Mouse (Mus musculus) lung, postnatal 25 days (tissue): Measurements from ENCODE around the gene Mpp4.
A peak's percentile ranks its signal among the peaks of the same experiment; 100 is the strongest.

Source experiments
- DNase-seq: peaks from one replicate; pipeline ENCODE4 v3.0.0; 2022; ENCODE audit warnings: low spot score

Gene Mpp4

DNA sequence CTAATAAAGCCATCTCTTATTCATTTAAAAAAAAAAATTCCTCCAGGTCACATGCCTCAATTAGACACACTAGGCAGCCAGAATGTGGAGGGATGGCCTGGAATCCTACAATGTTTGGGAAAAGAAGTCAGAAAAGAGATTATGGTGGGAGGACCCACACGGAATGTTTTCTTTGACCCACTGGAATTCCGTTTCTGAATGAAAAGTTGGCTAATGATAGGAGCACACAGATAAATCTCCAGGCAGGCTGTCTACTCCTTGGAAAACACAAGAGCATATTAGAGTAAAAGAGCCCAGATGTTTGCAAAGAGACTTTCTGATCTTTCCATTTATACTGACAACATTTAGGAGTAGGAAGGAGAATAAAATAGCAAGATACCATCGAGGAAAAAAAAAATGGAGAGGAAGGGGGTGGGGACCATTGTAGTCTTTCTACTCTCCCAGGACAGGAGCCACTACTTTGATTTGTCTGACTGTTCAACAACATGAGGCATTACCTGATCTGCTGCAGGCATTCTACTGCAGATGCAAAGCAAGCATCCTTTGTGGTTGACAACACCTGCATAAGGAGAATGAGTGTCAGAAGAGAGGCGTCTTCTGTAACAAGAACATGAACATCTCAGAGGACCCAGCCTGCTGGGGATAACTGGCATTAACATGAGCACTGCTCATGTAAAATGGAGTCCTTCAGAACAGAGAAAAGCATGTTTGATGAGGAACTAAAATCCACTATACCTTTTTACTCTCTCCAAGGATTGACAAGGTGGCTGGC lies 4.7 kb upstream of the Mpp4 start:
- peak; percentile 3 for DNase-seq

DNA sequence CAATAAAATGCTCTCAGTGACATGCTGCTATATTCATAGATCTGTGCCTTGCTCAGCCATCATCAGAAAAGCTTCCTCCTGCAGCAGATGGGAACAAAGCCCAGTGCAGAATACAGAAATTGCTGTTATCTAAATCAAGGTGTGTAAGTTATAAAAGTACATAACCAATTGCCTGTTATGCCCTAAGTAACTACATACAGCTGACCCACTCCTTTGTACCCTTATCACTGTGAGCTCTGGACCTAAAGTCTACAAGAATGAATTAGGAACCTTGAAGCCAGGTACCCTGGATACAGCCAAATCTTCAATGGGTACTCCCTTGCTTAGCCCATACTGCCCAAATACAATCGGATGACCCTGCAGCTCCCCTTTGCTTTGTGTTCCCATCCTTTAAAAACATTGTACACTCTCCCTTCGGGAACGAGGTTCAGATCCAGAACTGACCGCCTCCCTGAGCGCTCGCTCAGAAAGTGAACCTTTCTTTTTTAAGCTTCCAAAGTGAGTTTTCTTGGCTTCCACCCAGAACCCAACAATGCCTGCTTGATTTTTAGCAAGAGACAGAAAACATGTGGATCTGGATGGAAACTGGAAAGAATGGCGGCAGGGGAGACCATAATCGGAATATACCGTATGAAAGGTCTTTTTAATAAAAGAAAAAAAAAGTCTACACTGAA lies 3.2 kb upstream of the Mpp4 start:
- no peak for DNase-seq

DNA sequence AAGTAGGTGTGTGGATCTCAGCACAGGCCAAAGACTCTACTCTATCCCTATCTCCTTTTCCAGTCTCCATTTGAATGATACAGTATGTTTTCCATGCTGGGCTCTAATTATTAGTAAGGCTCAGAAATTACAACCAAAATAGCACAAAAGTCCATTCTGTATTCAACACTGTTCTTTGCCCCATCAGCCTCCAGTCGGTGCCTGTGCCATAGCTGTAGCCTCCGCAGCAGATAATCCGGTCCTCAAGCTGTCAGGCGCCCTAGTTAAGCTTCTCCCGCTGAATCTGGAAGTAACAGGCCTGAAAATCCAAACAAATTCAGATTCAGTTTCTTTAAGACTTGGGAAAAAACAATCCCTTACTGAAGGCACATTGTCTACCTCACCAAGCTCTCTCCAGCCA lies 729 bp upstream of the Mpp4 start:
- DNase-seq, result no peak

DNA sequence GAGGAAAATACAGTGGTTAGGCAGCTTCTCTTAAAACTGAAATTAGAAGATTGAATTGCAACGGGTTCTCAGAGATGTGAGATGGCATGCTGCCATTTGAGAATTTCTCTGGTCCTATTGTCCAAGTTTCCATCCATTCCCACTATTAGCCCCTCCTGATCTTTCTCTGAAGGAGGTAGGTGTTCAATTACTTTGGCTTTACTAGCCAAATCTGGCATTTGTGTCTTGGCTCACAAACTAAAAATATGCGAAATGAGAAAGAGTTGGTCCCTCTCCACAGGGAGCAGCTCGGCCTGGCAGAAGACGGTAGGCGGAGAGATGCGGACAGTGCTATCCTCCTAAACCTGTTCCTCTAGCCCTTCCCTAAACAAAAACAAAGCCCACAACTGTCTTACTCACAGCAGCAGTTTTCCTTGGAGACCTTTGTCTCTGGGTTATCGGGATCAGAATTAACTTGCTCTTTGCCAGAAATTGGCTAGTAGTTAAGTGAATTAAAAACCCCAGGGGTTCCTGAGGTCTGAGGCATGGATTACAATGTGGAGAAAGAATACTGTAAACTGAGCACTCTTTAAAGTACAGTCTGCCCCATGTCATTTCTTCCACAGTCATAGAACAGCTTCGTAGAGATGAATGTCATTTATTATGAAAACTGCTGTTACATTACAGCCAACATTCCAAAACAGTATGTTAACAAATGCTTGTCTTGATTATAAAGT lies 722 bp downstream of the Mpp4 start:
- DNase-seq, result no peak

DNA sequence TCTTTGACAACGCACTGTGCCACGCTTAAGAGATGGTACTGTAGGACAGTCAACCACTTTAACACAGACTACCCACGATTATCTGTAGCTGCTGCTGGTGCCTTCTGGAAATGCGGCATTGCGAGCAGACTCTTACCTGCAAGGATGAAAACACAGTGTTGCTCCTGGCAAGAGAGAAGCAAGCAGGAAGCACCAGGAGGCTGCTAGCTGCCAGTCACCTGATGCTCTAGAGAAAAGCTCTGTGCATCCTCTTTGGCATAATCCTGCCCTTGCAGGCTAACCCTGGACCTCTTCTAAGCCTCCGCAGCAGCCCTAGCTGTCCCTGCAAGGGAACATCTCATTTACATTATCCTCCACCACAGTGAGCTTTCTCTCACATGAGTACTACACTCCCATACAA lies 1.8 kb downstream of the Mpp4 start:
- DNase-seq, result no peak

DNA sequence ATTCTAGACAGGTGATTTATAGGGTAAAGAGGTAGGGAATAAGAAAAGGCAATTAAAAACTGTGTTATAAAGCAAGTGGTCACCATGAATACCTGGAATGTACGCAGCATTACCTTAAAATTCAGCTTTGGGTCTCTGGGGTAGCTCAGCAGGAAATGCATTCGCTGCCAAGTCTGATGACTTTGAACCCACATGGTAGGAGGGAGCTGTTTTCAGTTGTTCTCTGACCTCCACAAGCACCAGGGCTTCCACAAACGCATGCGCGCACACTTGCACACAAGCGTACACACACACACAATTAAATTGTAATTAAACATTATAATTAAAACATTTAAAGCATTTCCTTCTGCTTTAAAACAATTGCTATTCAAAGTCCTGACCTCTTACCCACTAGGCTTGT lies 2.3 kb downstream of the Mpp4 start:
- no peak for DNase-seq

DNA sequence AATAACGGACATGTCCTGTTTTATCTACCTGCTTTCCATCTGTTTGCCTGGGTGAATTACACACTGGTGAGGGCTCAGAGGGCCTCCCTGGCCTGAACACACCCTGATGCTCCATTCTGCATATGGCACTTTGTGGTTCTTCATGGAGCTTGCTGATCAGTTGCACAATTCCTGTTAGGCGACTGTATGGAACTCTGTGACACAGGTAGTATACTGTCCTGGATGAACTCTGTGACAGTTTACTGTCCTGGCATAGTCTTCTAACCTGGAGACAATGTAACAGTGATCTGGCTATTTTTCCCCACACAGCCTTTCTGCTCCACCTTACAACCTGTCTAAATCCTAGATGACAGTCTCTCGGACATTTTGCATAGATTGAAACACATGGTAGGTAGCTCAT lies 4.1 kb downstream of the Mpp4 start:
- DNase-seq, result no peak

DNA sequence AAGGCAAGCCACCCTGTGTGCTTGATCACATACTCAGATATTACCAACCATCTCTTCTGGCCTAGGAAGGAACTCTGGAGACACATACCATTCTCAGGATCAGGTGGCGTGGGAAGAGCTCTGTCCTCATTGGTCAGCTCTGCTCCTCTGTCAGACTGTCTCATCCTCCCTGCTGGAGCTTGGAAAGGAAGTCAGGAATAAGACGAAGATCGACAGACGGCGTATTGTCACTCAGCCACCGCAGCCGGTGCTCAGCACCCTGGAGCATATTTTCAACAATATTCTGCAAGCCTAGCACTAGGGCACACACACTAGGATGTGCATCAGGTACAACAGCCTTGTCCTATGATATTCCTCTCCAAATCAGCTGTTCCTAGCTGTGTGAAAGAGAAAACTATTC lies 4.7 kb downstream of the Mpp4 start:
- DNase-seq, result no peak

DNA sequence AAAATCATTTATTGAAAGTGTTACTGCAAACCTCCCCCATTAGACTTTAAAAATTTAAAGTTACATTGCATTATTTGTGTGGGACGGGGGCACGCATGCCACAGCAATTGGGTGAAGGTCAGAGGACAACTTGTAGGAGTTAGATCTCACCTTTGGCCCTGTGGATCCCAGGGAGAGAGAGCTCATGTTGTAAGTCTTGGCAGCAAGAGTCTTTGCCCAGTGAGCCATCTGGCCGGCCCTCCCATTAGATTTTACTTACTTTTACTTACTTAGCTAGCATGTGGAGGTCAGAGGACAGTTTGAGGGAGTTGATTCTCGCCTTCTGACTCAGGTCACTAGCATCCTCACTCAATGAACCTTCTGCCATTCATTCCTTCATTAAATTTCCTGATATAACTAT lies 5.3 kb downstream of the Mpp4 start:
- no peak for DNase-seq

DNA sequence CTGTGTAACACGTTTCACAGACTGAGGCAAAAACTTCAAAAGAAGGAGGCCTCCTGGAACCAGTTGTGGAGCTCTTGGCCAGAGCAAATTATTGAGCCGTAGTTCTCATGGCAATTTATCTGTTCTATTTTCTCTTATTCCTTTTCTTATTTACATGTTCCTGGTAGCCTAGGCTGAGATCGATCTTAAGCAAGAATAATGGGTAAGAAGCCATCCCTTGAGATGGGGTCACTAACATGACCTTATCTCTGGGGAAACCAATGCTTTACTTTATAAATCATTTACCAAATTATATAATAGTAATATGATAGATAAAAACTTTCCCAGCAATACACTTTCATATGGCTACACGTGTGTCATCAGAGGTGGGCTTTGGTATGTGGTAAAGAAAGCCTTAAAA lies 10.8 kb downstream of the Mpp4 start:
- DNase-seq, result no peak

DNA sequence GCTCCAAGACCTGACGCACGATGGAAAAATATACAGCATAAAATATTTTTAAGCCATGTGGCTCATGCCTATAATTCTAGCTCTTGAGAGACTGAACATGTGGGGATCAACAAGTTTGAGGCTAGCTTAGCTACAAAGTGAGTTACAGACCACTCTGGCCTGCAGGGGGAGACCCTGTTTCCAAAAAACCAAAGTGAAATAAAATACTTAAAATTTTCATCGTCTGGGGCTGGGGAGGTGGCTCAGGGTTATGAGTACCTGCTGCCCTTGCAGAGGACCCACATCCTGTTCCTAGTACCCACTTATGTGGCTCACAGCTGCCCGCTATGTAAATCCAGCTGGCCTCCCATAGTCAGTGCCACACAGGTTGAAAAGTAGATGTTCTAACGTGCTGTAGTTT lies 12.6 kb downstream of the Mpp4 start:
- DNase-seq, result no peak

DNA sequence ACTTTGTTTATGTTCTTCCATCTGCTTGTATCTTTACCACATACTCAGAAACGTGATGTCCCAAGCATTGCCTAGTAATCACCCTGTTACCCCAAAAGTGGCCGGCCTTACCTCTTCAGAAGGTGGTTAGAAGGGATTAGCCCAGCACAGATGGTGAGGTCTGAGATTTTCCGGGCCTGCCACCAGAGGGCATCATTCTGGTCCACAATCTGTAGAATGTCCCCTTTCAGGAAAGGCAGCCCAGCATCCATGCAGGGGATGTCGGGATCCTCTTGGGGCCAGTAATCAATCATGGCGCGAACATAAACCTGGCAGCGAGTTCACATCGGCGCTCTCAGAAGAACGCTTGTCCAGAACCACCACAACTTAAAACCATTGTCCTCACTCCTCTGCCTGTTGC lies 18.6 kb downstream of the Mpp4 start:
- peak; percentile 44 for DNase-seq

DNA sequence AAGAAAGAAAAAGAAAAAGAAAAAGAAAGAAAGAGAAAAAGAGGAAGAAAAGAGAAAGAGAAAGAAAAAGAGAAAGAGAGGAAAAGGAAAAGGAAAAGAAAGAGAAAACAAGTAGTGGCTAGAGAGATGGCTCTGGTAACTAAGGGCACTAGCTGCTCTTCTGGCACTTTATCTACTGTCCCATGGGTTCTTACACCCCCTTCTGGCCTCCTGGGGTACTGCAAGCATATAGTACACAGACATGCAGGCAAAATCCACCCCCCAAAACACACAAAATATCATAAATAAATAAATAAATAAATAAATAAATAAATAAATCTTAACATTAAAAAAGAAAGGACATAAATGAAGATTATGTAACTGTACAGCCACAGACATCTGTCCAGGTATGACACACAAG lies 20.4 kb downstream of the Mpp4 start:
- peak; percentile 74 for DNase-seq

DNA sequence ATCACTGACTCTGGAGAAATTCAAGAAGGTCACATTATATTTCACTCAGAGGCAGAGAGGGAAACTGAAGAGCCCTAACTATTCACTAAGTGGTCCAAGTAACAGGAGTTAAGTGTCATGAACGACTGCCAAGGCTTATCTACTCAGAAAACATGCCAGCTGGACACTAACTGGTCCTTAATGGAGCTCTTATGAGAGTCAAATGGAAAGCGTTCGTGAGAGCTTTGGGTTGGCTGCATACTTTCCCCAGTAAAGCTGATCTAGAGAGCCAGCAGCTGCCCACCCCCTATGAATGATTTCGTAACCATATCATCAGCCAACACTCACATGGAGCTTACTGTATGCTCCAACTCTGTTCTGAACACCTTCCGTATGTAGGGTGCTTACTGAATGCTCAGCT lies 28.8 kb downstream of the Mpp4 start:
- DNase-seq, result peak; percentile 77

DNA sequence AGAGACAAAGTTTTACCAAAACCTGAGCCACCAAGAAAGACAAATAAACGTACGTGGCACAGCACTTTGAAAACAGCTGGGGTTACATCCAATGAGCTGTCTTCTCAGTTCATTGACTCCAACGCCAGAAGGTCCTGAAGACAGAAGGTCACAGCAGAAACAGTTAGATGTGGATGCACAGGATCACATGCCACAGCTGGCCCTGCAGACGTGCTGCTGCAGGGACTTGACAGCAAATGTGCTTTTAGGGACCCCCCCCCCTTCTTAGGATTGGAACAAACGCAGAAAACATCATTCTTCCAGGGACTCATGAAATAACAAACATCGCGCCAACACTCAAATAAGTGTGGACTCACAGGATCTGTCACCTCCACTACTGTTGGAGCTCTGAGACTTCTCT lies 34.3 kb downstream of the Mpp4 start:
- DNase-seq, result no peak

DNA sequence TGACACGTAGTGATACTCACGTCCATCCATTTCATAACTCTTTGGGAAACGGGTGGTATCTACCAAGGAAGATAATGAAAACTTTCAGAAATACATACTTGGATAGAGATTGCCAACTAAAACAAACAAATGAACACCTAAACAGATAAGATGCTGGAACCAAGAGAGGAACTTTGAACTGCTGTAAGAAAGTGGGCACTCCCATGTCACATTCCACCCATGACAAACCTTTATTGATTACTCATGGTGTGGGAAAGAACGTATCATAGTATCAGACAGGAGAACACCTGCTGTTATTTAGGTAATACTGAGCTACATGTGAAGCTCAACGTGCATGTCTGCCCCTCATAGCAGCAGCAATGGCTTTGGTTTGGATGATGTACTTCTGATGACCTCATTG lies 37.6 kb downstream of the Mpp4 start:
- no peak for DNase-seq

DNA sequence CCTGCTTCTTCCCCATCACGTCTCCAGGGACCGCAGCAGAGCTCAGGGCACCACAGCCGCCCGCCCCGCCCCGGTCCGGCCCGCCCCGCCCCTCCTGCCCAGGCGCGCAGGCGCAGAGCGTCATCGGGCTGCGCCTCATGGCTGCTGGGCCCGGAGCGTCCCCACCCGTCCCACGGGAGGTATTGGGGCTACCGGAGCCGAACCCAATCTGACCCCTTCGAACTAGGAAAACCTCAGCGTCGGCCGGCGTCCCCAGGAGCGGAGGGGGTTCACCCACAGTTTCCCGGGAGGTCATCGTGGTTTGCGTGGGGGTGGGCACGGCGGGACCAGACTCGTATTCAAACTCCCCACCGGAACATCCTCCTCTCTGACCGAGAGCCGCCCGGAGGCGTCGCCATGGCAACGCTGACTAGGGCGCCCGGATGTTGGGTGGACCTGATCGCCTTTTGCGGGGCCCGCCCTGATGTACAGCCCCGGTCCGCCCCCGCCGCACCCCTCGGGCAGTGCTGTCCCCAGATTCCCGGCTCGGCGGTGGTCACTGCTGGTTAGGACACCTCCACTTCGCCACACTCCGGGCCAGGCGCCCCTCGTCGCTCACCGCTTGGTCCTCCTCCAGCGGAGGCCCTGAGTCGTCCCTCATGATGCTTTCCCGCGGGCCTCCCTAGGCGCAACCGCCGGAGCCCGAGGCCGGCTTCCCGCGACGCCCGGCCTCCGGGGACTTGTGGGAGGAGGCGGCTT lies 43.3 kb downstream of the Mpp4 start, which contains the start of gene Tmem237:
Gene Tmem237 (minus strand): TSS at position 689 of the 738 bp plus-strand sequence.
- peak; percentile 91 for DNase-seq

DNA sequence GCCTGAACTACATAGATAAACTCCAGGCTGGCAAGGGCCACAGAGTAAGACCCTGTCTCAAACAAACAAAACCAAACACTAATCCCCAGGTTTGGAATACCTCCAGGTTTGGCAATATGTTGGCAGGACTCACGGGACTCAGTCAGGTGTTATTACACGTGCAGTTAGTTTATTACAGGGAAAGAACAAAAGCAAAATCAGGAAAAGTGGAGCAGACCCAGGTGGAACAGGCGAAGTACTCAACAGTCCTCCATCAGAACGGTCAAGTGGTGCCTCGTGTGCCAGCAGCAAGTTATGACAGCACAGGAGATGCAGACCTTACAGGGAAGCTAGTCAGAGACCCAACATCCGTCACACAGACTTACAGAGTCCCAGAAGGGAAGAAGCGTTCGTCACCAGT lies 52.7 kb downstream of the Mpp4 start:
- DNase-seq, result peak; percentile 51

DNA sequence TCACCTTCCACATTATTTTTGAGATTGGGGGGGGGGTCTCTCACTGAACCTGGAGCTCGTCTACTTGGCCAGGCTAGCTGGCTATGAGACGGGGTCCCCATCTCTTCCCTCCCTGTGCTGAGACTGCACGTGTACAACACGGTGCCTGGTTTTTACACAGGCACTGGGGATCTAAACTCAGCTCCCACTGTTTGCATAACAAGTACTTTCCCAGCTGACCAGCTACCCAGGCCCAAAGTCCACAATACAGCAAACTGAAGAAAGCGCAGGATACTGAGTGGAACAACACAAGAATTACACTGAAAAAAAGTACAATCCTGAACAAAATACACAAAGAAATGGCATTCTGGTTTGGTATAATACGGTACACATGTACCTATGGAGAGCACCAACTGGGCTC lies 61.1 kb downstream of the Mpp4 start:
- no peak for DNase-seq

DNA sequence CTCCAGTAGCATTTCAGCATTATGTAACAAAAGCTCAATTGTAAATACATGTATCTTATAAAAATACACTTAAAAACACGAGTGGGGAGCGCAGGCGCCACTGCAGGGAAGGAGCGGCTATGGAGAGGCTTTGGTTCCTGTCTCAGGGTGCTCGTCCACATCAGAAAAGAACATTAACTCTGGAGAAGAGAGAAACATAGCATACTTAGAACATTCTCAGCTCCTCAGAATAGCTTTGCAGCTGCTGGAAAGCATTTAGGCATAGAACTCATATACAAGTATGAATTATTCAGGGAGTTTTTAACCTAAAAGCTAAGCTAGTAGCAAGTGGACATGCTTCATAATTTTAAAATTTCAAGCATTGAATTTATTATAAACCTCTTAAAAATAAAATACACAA lies 62.2 kb downstream of the Mpp4 start:
- DNase-seq, result no peak

DNA sequence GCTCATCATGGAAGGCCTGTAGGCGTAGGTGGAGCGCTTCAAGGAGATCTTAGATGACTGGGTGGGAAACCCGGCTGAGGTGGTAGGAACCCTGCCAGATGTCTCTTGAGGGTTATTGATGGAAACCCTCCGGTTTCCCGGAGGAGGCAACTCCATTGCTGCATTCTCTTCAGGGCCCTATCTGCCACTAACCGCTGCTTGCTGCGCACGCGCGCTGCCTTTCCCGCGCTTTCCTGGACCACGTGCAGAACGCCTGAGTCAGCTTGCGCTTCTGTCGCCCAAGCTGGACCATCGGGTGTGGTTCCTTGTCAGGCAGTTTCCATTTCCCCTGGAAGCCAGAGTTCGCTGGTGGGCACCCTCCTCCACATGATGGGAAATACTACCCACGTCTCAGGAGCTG lies 68.5 kb downstream of the Mpp4 start, which contains the start of gene C2cd6:
Gene C2cd6 (minus strand): TSS at position 196 of the 400 bp plus-strand sequence.
- DNase-seq, result no peak
